ENCODE assay signal across 9 mouse cellular contexts in the genomic region with DNA sequence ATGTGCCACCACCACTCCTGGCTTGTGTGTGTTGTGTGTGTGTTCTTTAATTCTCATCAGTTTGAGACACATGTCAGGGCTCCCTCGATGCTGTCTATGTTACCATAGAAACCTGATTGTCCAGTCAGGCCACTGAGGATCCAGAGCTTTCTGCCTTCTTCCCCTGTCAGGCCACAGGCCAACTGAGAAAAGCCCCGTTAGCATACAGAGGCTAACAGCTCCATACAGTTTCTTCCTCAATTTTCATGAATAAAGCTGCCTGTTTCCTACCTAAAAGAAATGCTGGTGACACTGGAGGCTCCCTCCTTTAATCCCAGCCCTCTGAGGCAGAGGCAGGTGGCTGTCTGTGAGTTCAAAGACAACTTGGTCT. TPM values are rescaled to one million over a fixed set of nuclear protein-coding genes. Genes with fewer than 3 reads are reported as not detected.
A peak's percentile ranks its signal among the peaks of the same experiment; 100 is the strongest.
DNase-seq lines count a peak whose midpoint lies in the region; ATAC-seq and TF ChIP-seq lines count a peak whose summit lies in the region.
"Had no signal": no experiment of that assay in that cellular context is flagged by ENCODE, and none has a peak within 500 bp of the region (broad histone marks: within the 10 kb centered on the region; RNA-seq: fewer than 3 reads in every experiment).

No protein-coding gene starts in this region.

- 47% methylated on average over 2 of the region's 2 CpGs for WGBS in lung, embryonic 16.5 days
- WGBS in forebrain, embryonic 10.5 days, result 56% methylated on average over 2 of the region's 2 CpGs
- 71% methylated on average over 2 of the region's 2 CpGs for WGBS in limb, embryonic 11.5 days
- WGBS in olfactory bulb, adult 2 months, result 51% methylated on average over 2 of the region's 2 CpGs

- DNase-seq in lung, postnatal 4 days, result no peak
- no peak for DNase-seq in forebrain, embryonic 10.5 days (ENCODE audit: extremely low spot score, low spot score)
- DNase-seq in limb, embryonic 11.5 days (ENCODE audit: low spot score), result no peak
- no peak for DNase-seq in thymus, postnatal 25 days
- DNase-seq in frontal cortex, postnatal 36 days (ENCODE audit: low spot score in 2 of 2), result no peak
- DNase-seq in ovary, postnatal 14 days (ENCODE audit: low spot score), result no peak
- DNase-seq: thymus, postnatal 36 days had no signal

- peak overlapping the region; percentile 81 for H3K9ac ChIP-seq in lung, embryonic 16.5 days (ENCODE audit: low read length)
- no peak overlapping the region for H3K9ac ChIP-seq in limb, embryonic 11.5 days (ENCODE audit: low read length)

- no peaks in the 10 kb centered on the region for H3K9me3 ChIP-seq in lung, embryonic 16.5 days (ENCODE audit: control insufficient read depth, low read length)
- no peaks in the 10 kb centered on the region for H3K9me3 ChIP-seq in forebrain, embryonic 10.5 days
- H3K9me3 ChIP-seq in limb, embryonic 11.5 days (ENCODE audit: control insufficient read depth, low read length), result no peaks in the 10 kb centered on the region

- no peak for TF ChIP-seq POLR2A in olfactory bulb, adult 2 months (IDR thresholded peaks at IDR 0.05; ENCODE audit: insufficient read depth, low read depth, low read length)

- no peak overlapping the region for H3K27ac ChIP-seq in lung, embryonic 16.5 days (ENCODE audit: low read length)
- peak overlapping the region; percentile 88 for H3K27ac ChIP-seq in forebrain, embryonic 10.5 days
- no peak overlapping the region for H3K27ac ChIP-seq in limb, embryonic 11.5 days (replicated peaks; ENCODE audit: low read depth, low read length)
- H3K27ac ChIP-seq in olfactory bulb, adult 2 months (ENCODE audit: insufficient read depth, low read depth, low read length), result no peak overlapping the region

- H3K36me3 ChIP-seq in lung, embryonic 16.5 days (ENCODE audit: control insufficient read depth, insufficient read depth, low read length), result peaks cover 9% of the 10 kb centered on the region
- peaks cover 65% of the 10 kb centered on the region for H3K36me3 ChIP-seq in forebrain, embryonic 10.5 days (replicated peaks)
- H3K36me3 ChIP-seq in limb, embryonic 11.5 days (ENCODE audit: control insufficient read depth, insufficient read depth, low read length), result peaks cover 16% of the 10 kb centered on the region

- H3K4me2 ChIP-seq in lung, embryonic 16.5 days (ENCODE audit: low read depth, low read length), result peak overlapping the region; percentile 97
- peak overlapping the region; percentile 88 for H3K4me2 ChIP-seq in limb, embryonic 11.5 days (ENCODE audit: low read depth, severe bottlenecking)

- H3K4me1 ChIP-seq in lung, embryonic 16.5 days (replicated peaks; ENCODE audit: control insufficient read depth, insufficient read depth, low read length), result peaks cover 27% of the 10 kb centered on the region
- peaks cover 72% of the 10 kb centered on the region for H3K4me1 ChIP-seq in forebrain, embryonic 10.5 days
- peaks cover 11% of the 10 kb centered on the region for H3K4me1 ChIP-seq in limb, embryonic 11.5 days (ENCODE audit: control insufficient read depth, insufficient read depth, low read length)
- H3K4me1 ChIP-seq in olfactory bulb, adult 2 months (ENCODE audit: control insufficient read depth, insufficient read depth, low read length), result peaks cover 42% of the 10 kb centered on the region

- no peak for ATAC-seq in lung, embryonic 16.5 days (ENCODE audit: low read depth)
- no peak for ATAC-seq in limb, embryonic 11.5 days (ENCODE audit: insufficient number of reproducible peaks, low FRiP score, low TSS enrichment, low read depth)

- H3K27me3 ChIP-seq in lung, embryonic 16.5 days (ENCODE audit: control insufficient read depth, insufficient read depth, low read depth, low read length), result no peaks in the 10 kb centered on the region
- H3K27me3 ChIP-seq in forebrain, embryonic 10.5 days (ENCODE audit: poor library complexity, severe bottlenecking), result no peaks in the 10 kb centered on the region
- H3K27me3 ChIP-seq in limb, embryonic 11.5 days (ENCODE audit: control insufficient read depth, insufficient read depth, low read length), result no peaks in the 10 kb centered on the region

- TF ChIP-seq CTCF in olfactory bulb, adult 2 months (IDR thresholded peaks at IDR 0.05; ENCODE audit: insufficient read depth, low read depth, low read length), result no peak

- H3K4me3 ChIP-seq in lung, embryonic 16.5 days (ENCODE audit: low read length), result peak overlapping the region; percentile 72
- H3K4me3 ChIP-seq in forebrain, embryonic 10.5 days, result peak overlapping the region; percentile 72
- peak overlapping the region; percentile 43 for H3K4me3 ChIP-seq in limb, embryonic 11.5 days (ENCODE audit: low read depth, low read length)
- peak overlapping the region; percentile 82; the same call in 1 of the 2 replicates for H3K4me3 ChIP-seq in olfactory bulb, adult 2 months (ENCODE audit: insufficient read depth, low read depth, low read length)

RNA-seq across cellular contexts. Expression of a gene that starts 1.2 kb away (rescaled TPM):
- polyA plus RNA-seq in lung, embryonic 16.5 days (2015; fragmentation: Nextera tagmentation; extraction: Ambion mirVana), result 21.7 and 24.5 TPM in 2 replicates
- polyA plus RNA-seq in forebrain, embryonic 10.5 days (2016; fragmentation: Nextera tagmentation; extraction: Ambion mirVana), result 46.8 and 49.6 TPM in 2 replicates
- polyA plus RNA-seq in limb, embryonic 11.5 days (2014; fragmentation: Nextera tagmentation; extraction: Ambion mirVana), result 34.8 and 37.1 TPM in 2 replicates
- not detected in 2 replicates for polyA plus RNA-seq in olfactory bulb, adult 2 months (2012; ENCODE audit: insufficient read depth, insufficient read length, low replicate concordance, missing spikeins)

RNA-seq across cellular contexts. Expression of a gene that starts 7.2 kb away (rescaled TPM):
- 0.79 TPM in 2 replicates for polyA plus RNA-seq in lung, embryonic 16.5 days (2015; fragmentation: Nextera tagmentation; extraction: Ambion mirVana)
- 7.7 and 8.7 TPM in 2 replicates for polyA plus RNA-seq in forebrain, embryonic 10.5 days (2016; fragmentation: Nextera tagmentation; extraction: Ambion mirVana)
- 2.7 and 3.2 TPM in 2 replicates for polyA plus RNA-seq in limb, embryonic 11.5 days (2014; fragmentation: Nextera tagmentation; extraction: Ambion mirVana)
- polyA plus RNA-seq in olfactory bulb, adult 2 months (2012; ENCODE audit: insufficient read depth, insufficient read length, low replicate concordance, missing spikeins), result 518 TPM in 1 of 2 replicates, not detected in the other

RNA-seq across cellular contexts. Expression of a gene that starts 7.3 kb away (rescaled TPM):
- 14.4 and 15.4 TPM in 2 replicates for polyA plus RNA-seq in lung, embryonic 16.5 days (2015; fragmentation: Nextera tagmentation; extraction: Ambion mirVana)
- 24.9 and 26.4 TPM in 2 replicates for polyA plus RNA-seq in forebrain, embryonic 10.5 days (2016; fragmentation: Nextera tagmentation; extraction: Ambion mirVana)
- 15.7 and 18.3 TPM in 2 replicates for polyA plus RNA-seq in limb, embryonic 11.5 days (2014; fragmentation: Nextera tagmentation; extraction: Ambion mirVana)
- polyA plus RNA-seq in olfactory bulb, adult 2 months (2012; ENCODE audit: insufficient read depth, insufficient read length, low replicate concordance, missing spikeins), result not detected in 2 replicates

RNA-seq across cellular contexts. Expression of a gene that starts 10.7 kb away (rescaled TPM):
- 1,124 and 1,266 TPM in 2 replicates for polyA plus RNA-seq in lung, embryonic 16.5 days (2015; fragmentation: Nextera tagmentation; extraction: Ambion mirVana)
- polyA plus RNA-seq in forebrain, embryonic 10.5 days (2016; fragmentation: Nextera tagmentation; extraction: Ambion mirVana), result 1,198 and 1,216 TPM in 2 replicates
- 1,271 and 1,319 TPM in 2 replicates for polyA plus RNA-seq in limb, embryonic 11.5 days (2014; fragmentation: Nextera tagmentation; extraction: Ambion mirVana)
- 977 TPM in 1 of 2 replicates, not detected in the other for polyA plus RNA-seq in olfactory bulb, adult 2 months (2012; ENCODE audit: insufficient read depth, insufficient read length, low replicate concordance, missing spikeins)

RNA-seq across cellular contexts. Expression of a gene that starts 18.5 kb away (rescaled TPM):
- polyA plus RNA-seq in lung, embryonic 16.5 days (2015; fragmentation: Nextera tagmentation; extraction: Ambion mirVana), result 42.9 and 46.2 TPM in 2 replicates
- 15.9 and 18.2 TPM in 2 replicates for polyA plus RNA-seq in forebrain, embryonic 10.5 days (2016; fragmentation: Nextera tagmentation; extraction: Ambion mirVana)
- 11.3 and 12.5 TPM in 2 replicates for polyA plus RNA-seq in limb, embryonic 11.5 days (2014; fragmentation: Nextera tagmentation; extraction: Ambion mirVana)
- polyA plus RNA-seq in olfactory bulb, adult 2 months (2012; ENCODE audit: insufficient read depth, insufficient read length, low replicate concordance, missing spikeins), result not detected in 2 replicates

Comparison
In these comparisons a context has a peak if more than half of its experiments do, and no peak if none do; other contexts are left out.
1. RNA of a gene that starts 7.3 kb away (polyA plus RNA-seq): 24.9 to 26.4 TPM in forebrain, embryonic 10.5 days, 15.7 to 18.3 TPM in limb, embryonic 11.5 days and 14.4 to 15.4 TPM in lung, embryonic 16.5 days; not detected in olfactory bulb, adult 2 months; every median in the first group is over 10 times any median in the second.
2. Peak in every context shown above with its lines, with median percentiles within 50 percentile points of each other: H3K4me3 ChIP-seq.